Mouse (Mus musculus) embryonic stem cell, embryonic (primary cell): ENCODE results near the gene Art5.

Experiments
- CTCF ChIA-PET, 4 experiments: fragments of 300-600 bp in 2 of 4; fragments of 350-600 bp in 2 of 4; sonication (Branson Sonifier 250); formaldehyde crosslinking; loops; one replicate each; lab custom pipeline; 2022; ENCODE audit warnings: inconsistent platforms in 2 of 4; lab: Charles Lee
- POLR2A ChIA-PET, 4 experiments: fragments of 300-600 bp in 2 of 4; fragments of 350-600 bp in 2 of 4; sonication (Branson Sonifier 250); formaldehyde crosslinking; loops; one replicate each; lab custom pipeline; 2022; ENCODE audit warnings: antibody characterized with exemption in 4 of 4, inconsistent platforms in 1 of 4; lab: Charles Lee

The Art5 gene

GRCm38 (mm10) chr7:102100868-102101267 is 8.4 kb downstream of the Art5 start:
- ChIA-PET CTCF (interaction anchor here in 3 of 4 experiments (0.6 to 1.6 kb wide), 7 partner anchors 12 to 437 kb away, joined by 3 to 5 read pairs (median 3); partner anchors contain the start of gene Clpb (in 1 of the 3)), POLR2A (interaction anchor here in 3 of 4 experiments (0.7 to 5.9 kb wide), 27 partner anchors 9 to 437 kb away, joined by 3 to 56 read pairs (median 4); partner anchors contain the start of genes Rnf121 (in 3 of the 3), Xndc1 (in 3 of the 3), Xntrpc (in 2 of the 3) and Art5 (in 1 of the 3))

- POLR2A ChIA-PET, result interaction anchor here in 3 of 4 experiments (0.5 to 5.9 kb wide), 43 partner anchors 7 to 981 kb away, joined by 3 to 56 read pairs (median 4); partner anchors contain the start of genes Rnf121 (in 3 of the 3), Xndc1 (in 3 of the 3), Lamtor1 (in 2 of the 3) and Xntrpc (in 2 of the 3)
- CTCF ChIA-PET, result interaction anchor here (0.5 to 1.6 kb wide), 9 partner anchors 11 to 1003 kb away, joined by 3 to 5 read pairs (median 3); partner anchors contain the start of genes Clpb (in 1 of the 4), Rnf121 (in 1 of the 4), Xndc1 (in 1 of the 4) and Xntrpc (in 1 of the 4)
These were observed 9.3 kb downstream of the Art5 start for GRCm38 (mm10) chr7:102099760-102100661.

- POLR2A ChIA-PET, result interaction anchor here in 1 of 4 experiments (0.6 to 2.1 kb wide), 3 partner anchors 11 to 160 kb away, joined by 3 to 5 read pairs (median 4); partner anchors contain the start of gene Art1
- CTCF ChIA-PET, result interaction anchor here in 2 of 4 experiments (1.0 to 1.2 kb wide), 2 partner anchors 89 to 168 kb away, joined by 3 to 4 read pairs; no protein-coding TSS in a partner anchor
These were observed 22.0 kb downstream of the Art5 start for GRCm38 (mm10) chr7:102087336-102087735.

GRCm38 (mm10) chr7:102084041-102084696 is 25.1 kb downstream of the Art5 start:
- POLR2A ChIA-PET, result interaction anchor here (0.6 to 3.0 kb wide), 16 partner anchors 11 to 250 kb away, joined by 3 to 19 read pairs (median 4); partner anchors contain the start of genes Art1 (in 2 of the 4), Il18bp (in 1 of the 4) and Xntrpc (in 1 of the 4)
- CTCF ChIA-PET, result interaction anchor here in 3 of 4 experiments (0.6 to 1.5 kb wide), 5 partner anchors 17 to 167 kb away, joined by 3 read pairs; no protein-coding TSS in a partner anchor

GRCm38 (mm10) chr7:102082816-102083215 is 26.5 kb downstream of the Art5 start, which contains the start of gene Trpc2:
Trpc2 (plus strand) TSS chr7:102083116.
- POLR2A ChIA-PET, result interaction anchor here in 1 of 4 experiments (1.1 to 2.4 kb wide), 3 partner anchors 14 to 216 kb away, joined by 3 to 10 read pairs (median 5); partner anchors contain the start of gene Art1
- CTCF ChIA-PET, result interaction anchor here in 1 of 4 experiments (1.0 kb wide), 1 partner anchor 8 kb away, joined by 3 read pairs; no protein-coding TSS in a partner anchor

- ChIA-PET POLR2A (interaction anchor here in 2 of 4 experiments (0.6 to 2.4 kb wide), 5 partner anchors 8 to 83 kb away, joined by 3 to 5 read pairs (median 3); partner anchors contain the start of gene Xntrpc (in 1 of the 2)), CTCF (no interaction called here)
These were observed 27.5 kb downstream of the Art5 start for GRCm38 (mm10) chr7:102081784-102082183.

GRCm38 (mm10) chr7:102080311-102080710 is 29.0 kb downstream of the Art5 start:
- CTCF ChIA-PET, result interaction anchor here in 2 of 4 experiments (0.7 kb wide), 2 partner anchors 14 to 337 kb away, joined by 4 to 5 read pairs; no protein-coding TSS in a partner anchor
- POLR2A ChIA-PET, result interaction anchor here in 3 of 4 experiments (0.7 to 2.4 kb wide), 10 partner anchors 14 to 243 kb away, joined by 3 to 10 read pairs (median 3); partner anchors contain the start of genes Rnf121 (in 2 of the 3), Xntrpc (in 2 of the 3) and Xndc1 (in 1 of the 3)

GRCm38 (mm10) chr7:102078517-102078916 is 30.8 kb downstream of the Art5 start:
- CTCF ChIA-PET, result interaction anchor here in 2 of 4 experiments (0.5 to 2.0 kb wide), 3 partner anchors 123 to 161 kb away, joined by 3 to 5 read pairs (median 4); no protein-coding TSS in a partner anchor
- POLR2A ChIA-PET, result interaction anchor here in 2 of 4 experiments (0.6 to 2.4 kb wide), 4 partner anchors 12 to 131 kb away, joined by 4 to 9 read pairs (median 6); partner anchors contain the start of genes Rnf121 (in 1 of the 2) and Xntrpc (in 1 of the 2)

GRCm38 (mm10) chr7:102076714-102077296 is 32.5 kb downstream of the Art5 start:
- ChIA-PET POLR2A (no interaction called here), CTCF (interaction anchor here in 3 of 4 experiments (0.6 to 0.7 kb wide), 4 partner anchors 40 to 458 kb away, joined by 3 read pairs; partner anchors contain the start of gene Chrna10 (in 1 of the 3))

GRCm38 (mm10) chr7:102066363-102066762 is 42.9 kb downstream of the Art5 start:
- ChIA-PET CTCF (no interaction called here), POLR2A (interaction anchor here in 3 of 4 experiments (0.7 to 7.7 kb wide), 20 partner anchors 8 to 195 kb away, joined by 3 to 56 read pairs (median 5); partner anchors contain the start of genes Art1 (in 2 of the 3) and Lamtor1 (in 1 of the 3))

- POLR2A ChIA-PET, result interaction anchor here in 3 of 4 experiments (0.6 to 7.7 kb wide), 82 partner anchors 8 to 1929 kb away, joined by 3 to 56 read pairs (median 4); partner anchors contain the start of genes Art1 (in 3 of the 3), Anapc15 (in 1 of the 3), Arap1 (in 1 of the 3) and Clpb (in 1 of the 3)
- CTCF ChIA-PET, result interaction anchor here in 2 of 4 experiments (0.6 to 1.2 kb wide), 5 partner anchors 8 to 755 kb away, joined by 3 to 6 read pairs (median 3); no protein-coding TSS in a partner anchor
These were observed 44.0 kb downstream of the Art5 start, which contains the start of the genes Rnf121, Xndc1 and Xntrpc for GRCm38 (mm10) chr7:102065046-102065891. Rnf121 (minus strand) TSS chr7:102065469. Xndc1 (plus strand) TSS chr7:102065511. Xntrpc (plus strand) TSS chr7:102065713.

- ChIA-PET POLR2A (interaction anchor here in 3 of 4 experiments (0.6 to 7.7 kb wide), 62 partner anchors 8 to 401 kb away, joined by 3 to 56 read pairs (median 4); partner anchors contain the start of genes Art1 (in 3 of the 3), Anapc15 (in 1 of the 3), Clpb (in 1 of the 3) and Inppl1 (in 1 of the 3)), CTCF (interaction anchor here in 2 of 4 experiments (0.6 to 1.2 kb wide), 4 partner anchors 8 to 755 kb away, joined by 3 to 5 read pairs (median 3); no protein-coding TSS in a partner anchor)
These were observed 44.6 kb downstream of the Art5 start for GRCm38 (mm10) chr7:102064655-102065045.

- POLR2A ChIA-PET, result interaction anchor here in 3 of 4 experiments (1.0 to 7.7 kb wide), 11 partner anchors 9 to 246 kb away, joined by 3 to 56 read pairs (median 7); partner anchors contain the start of genes Art1 (in 3 of the 3) and Phox2a (in 1 of the 3)
- CTCF ChIA-PET, result no interaction called here
These were observed 45.4 kb downstream of the Art5 start for GRCm38 (mm10) chr7:102063891-102064290.

GRCm38 (mm10) chr7:102062203-102062602 is 47.1 kb downstream of the Art5 start:
- CTCF ChIA-PET, result no interaction called here
- POLR2A ChIA-PET, result interaction anchor here in 1 of 4 experiments (0.6 to 7.7 kb wide), 6 partner anchors 10 to 63 kb away, joined by 3 to 56 read pairs (median 4); partner anchors contain the start of gene Art1

- ChIA-PET CTCF (interaction anchor here in 2 of 4 experiments (0.6 kb wide), 3 partner anchors 21 to 145 kb away, joined by 3 read pairs; no protein-coding TSS in a partner anchor), POLR2A (interaction anchor here in 2 of 4 experiments (0.6 to 7.7 kb wide), 11 partner anchors 10 to 418 kb away, joined by 3 to 56 read pairs (median 4); partner anchors contain the start of gene Art1 (in 1 of the 2))
These were observed 47.9 kb downstream of the Art5 start for GRCm38 (mm10) chr7:102061353-102061752.
